Mouse (Mus musculus): ENCODE data around the gene Bola1.

DNA sequence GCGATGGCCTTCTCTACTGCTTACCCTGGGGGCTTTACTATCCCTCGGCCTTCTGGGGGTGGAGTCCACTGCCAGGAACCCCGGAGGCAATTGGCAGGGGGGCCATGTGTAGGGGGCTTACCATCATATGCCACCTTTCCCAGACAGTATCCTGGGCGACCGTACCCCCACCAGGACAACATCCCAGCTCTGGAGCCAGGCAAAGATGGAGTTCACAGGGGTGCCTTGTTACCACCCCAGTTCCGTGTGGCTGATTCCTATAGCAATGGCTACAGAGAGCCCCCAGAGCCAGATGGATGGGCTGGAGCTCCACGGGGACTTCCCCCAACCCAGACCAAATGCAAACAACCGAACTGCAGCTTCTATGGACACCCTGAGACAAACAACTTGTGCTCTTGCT is 64.0 kb downstream of the Bola1 start:
- TF ChIP-seq CTCF (conservative IDR thresholded peaks at IDR 0.05; ENCODE audit: insufficient read depth, insufficient read length, low read depth, low read length) (no peak), POLR2A (IDR thresholded peaks at IDR 0.05; ENCODE audit: low read depth, low read length) (no peak)
